Mouse (Mus musculus): ENCODE measurements around the gene Mrpl58.
A peak's percentile ranks its signal among the peaks of the same experiment; 100 is the strongest.
"Not testable (repeated sequence)": the region's sequence is repeated elsewhere in the genome, so short reads cannot be mapped to it uniquely, and the experiment has no call there.

The Mrpl58 gene

GRCm38 (mm10) chr11:115427482-115428331 is 24.2 kb downstream of the Mrpl58 start:
- peak; percentile 86 for DNase-seq (ENCODE audit: low spot score)

- no peak for DNase-seq (ENCODE audit: low spot score)
Observed at GRCm38 (mm10) chr11:115429307-115429706, 25.8 kb downstream of the Mrpl58 start.

- DNase-seq (ENCODE audit: low spot score): no peak
Observed at GRCm38 (mm10) chr11:115430561-115430960, 27.0 kb downstream of the Mrpl58 start.

GRCm38 (mm10) chr11:115432814-115433213 is 29.3 kb downstream of the Mrpl58 start:
- no peak for DNase-seq (ENCODE audit: low spot score)

GRCm38 (mm10) chr11:115433342-115433741 is 29.8 kb downstream of the Mrpl58 start:
- DNase-seq (ENCODE audit: low spot score): no peak

GRCm38 (mm10) chr11:115435596-115436337 is 32.2 kb downstream of the Mrpl58 start:
- DNase-seq (ENCODE audit: low spot score): peak; percentile 64

- no peak for DNase-seq (ENCODE audit: low spot score)
Observed at GRCm38 (mm10) chr11:115437571-115438122, 34.1 kb downstream of the Mrpl58 start.

GRCm38 (mm10) chr11:115439326-115439725 is 35.8 kb downstream of the Mrpl58 start:
- no peak for DNase-seq (ENCODE audit: low spot score)

- DNase-seq (ENCODE audit: low spot score): no peak
Observed at GRCm38 (mm10) chr11:115439906-115440595, 36.5 kb downstream of the Mrpl58 start, which contains the start of gene Trim80. Gene Trim80, plus strand, starts transcription at chr11:115440545.

- no peak for DNase-seq (ENCODE audit: low spot score)
Observed at GRCm38 (mm10) chr11:115441417-115441816, 37.9 kb downstream of the Mrpl58 start.

- no peak for DNase-seq (ENCODE audit: low spot score)
Observed at GRCm38 (mm10) chr11:115446906-115447305, 43.4 kb downstream of the Mrpl58 start.

GRCm38 (mm10) chr11:115447321-115447885 is 43.9 kb downstream of the Mrpl58 start:
- DNase-seq (ENCODE audit: low spot score): no peak

GRCm38 (mm10) chr11:115448075-115448474 is 44.5 kb downstream of the Mrpl58 start:
- no peak for DNase-seq (ENCODE audit: low spot score)

- no peak for DNase-seq (ENCODE audit: low spot score)
Observed at GRCm38 (mm10) chr11:115448998-115449397, 45.4 kb downstream of the Mrpl58 start.

GRCm38 (mm10) chr11:115450176-115450575 is 46.6 kb downstream of the Mrpl58 start:
- no peak for DNase-seq (ENCODE audit: low spot score)

GRCm38 (mm10) chr11:115451781-115452241 is 48.3 kb downstream of the Mrpl58 start:
- DNase-seq (ENCODE audit: low spot score): peak; percentile 24

GRCm38 (mm10) chr11:115452281-115452860 is 48.8 kb downstream of the Mrpl58 start:
- peak; percentile 42 for DNase-seq (ENCODE audit: low spot score)

GRCm38 (mm10) chr11:115453306-115453705 is 49.8 kb downstream of the Mrpl58 start:
- DNase-seq (ENCODE audit: low spot score): no peak

- not testable (repeated sequence) for DNase-seq (ENCODE audit: low spot score)
Observed at GRCm38 (mm10) chr11:115454822-115455221, 51.3 kb downstream of the Mrpl58 start.

- DNase-seq (ENCODE audit: low spot score): no peak
Observed at GRCm38 (mm10) chr11:115455619-115456018, 52.1 kb downstream of the Mrpl58 start.

- DNase-seq (ENCODE audit: low spot score): no peak
Observed at GRCm38 (mm10) chr11:115456182-115456581, 52.6 kb downstream of the Mrpl58 start.
